Mouse (Mus musculus) embryo, embryonic 10.5 days (tissue): ENCODE data around the gene Adam12.

Experiments
- DNase-seq: peaks from one replicate; pipeline ENCODE4 v3.0.0-alpha.2; 2015; ENCODE audit warnings: low spot score

Adam12 gene

GRCm38 (mm10) chr7:134231378-134232346 lies at the start of gene Adam12:
TSS of gene Adam12 (minus strand) at chr7:134232146.
- DNase-seq = no peak

GRCm38 (mm10) chr7:134272956-134273355 lies 41.0 kb upstream of the Adam12 start:
- no peak for DNase-seq

- DNase-seq = no peak
Observed at GRCm38 (mm10) chr7:134272421-134272820, 40.5 kb upstream of the Adam12 start.

GRCm38 (mm10) chr7:134265783-134266182 lies 33.8 kb upstream of the Adam12 start:
- DNase-seq = no peak

GRCm38 (mm10) chr7:134263146-134263906 lies 31.4 kb upstream of the Adam12 start:
- peak; percentile 80 for DNase-seq

GRCm38 (mm10) chr7:134261003-134261701 lies 29.2 kb upstream of the Adam12 start:
- no peak for DNase-seq

- DNase-seq = no peak
Observed at GRCm38 (mm10) chr7:134250273-134250870, 18.4 kb upstream of the Adam12 start.

- DNase-seq = no peak
Observed at GRCm38 (mm10) chr7:134248041-134248440, 16.1 kb upstream of the Adam12 start.

- DNase-seq = no peak
Observed at GRCm38 (mm10) chr7:134246624-134247023, 14.7 kb upstream of the Adam12 start.

GRCm38 (mm10) chr7:134242773-134243172 lies 10.8 kb upstream of the Adam12 start:
- DNase-seq = no peak

GRCm38 (mm10) chr7:134241212-134241611 lies 9.3 kb upstream of the Adam12 start:
- DNase-seq = no peak

GRCm38 (mm10) chr7:134240579-134240978 lies 8.6 kb upstream of the Adam12 start:
- no peak for DNase-seq

GRCm38 (mm10) chr7:134238863-134239262 lies 6.9 kb upstream of the Adam12 start:
- DNase-seq = no peak

GRCm38 (mm10) chr7:134237356-134237755 lies 5.4 kb upstream of the Adam12 start:
- DNase-seq = no peak

- no peak for DNase-seq
Observed at GRCm38 (mm10) chr7:134236727-134237126, 4.8 kb upstream of the Adam12 start.

GRCm38 (mm10) chr7:134235552-134235951 lies 3.6 kb upstream of the Adam12 start:
- no peak for DNase-seq

- no peak for DNase-seq
Observed at GRCm38 (mm10) chr7:134230708-134231107, 1.2 kb downstream of the Adam12 start.

GRCm38 (mm10) chr7:134229899-134230298 lies 2.0 kb downstream of the Adam12 start:
- DNase-seq = no peak

- DNase-seq = peak; percentile 82
Observed at GRCm38 (mm10) chr7:134227773-134228455, 4.0 kb downstream of the Adam12 start.

- DNase-seq = peak; percentile 21
Observed at GRCm38 (mm10) chr7:134227101-134227500, 4.8 kb downstream of the Adam12 start.

- DNase-seq = no peak
Observed at GRCm38 (mm10) chr7:134226231-134226630, 5.7 kb downstream of the Adam12 start.
